Mouse (Mus musculus): ENCODE data around the gene Rtkn2. TPM values are rescaled to one million over a fixed set of nuclear protein-coding genes. Genes with fewer than 3 reads are reported as not detected.

Gene Rtkn2
- polyA plus RNA-seq, 1 experiment from 2014 or later = 2.0 TPM

DNA sequence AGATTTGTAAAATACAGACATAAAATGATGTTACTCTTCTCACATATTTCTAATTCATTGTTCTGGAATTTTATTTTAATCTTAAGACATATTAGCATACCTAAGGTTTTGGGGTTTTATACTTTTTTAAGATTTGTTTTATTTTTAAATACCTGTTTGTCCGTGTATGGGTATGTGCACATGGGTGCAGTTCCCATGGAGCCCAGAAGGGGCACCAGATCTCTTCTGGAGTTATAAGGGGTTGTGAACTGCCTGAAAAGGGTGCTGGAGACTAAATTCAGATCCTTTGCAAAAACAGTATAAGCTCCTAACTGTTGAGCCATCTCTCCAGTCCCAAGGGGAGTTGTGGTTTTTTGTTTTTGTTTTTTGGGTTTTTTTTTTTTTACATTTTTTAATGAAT, 79.0 kb downstream of the Rtkn2 start:
- Histone ChIP-seq H3K9ac (replicated peaks; ENCODE audit: low read depth, low read length) (no peak overlapping the region), H3K36me3 (ENCODE audit: control insufficient read depth, insufficient read depth, low read length) (no peaks in the 10 kb centered on the region), H3K4me3 (ENCODE audit: low read depth, low read length) (no peak overlapping the region), H3K27ac (ENCODE audit: low read depth, low read length) (no peak overlapping the region), H3K27me3 (ENCODE audit: control insufficient read depth, insufficient read depth, low read length) (no peaks in the 10 kb centered on the region), H3K9me3 (ENCODE audit: control insufficient read depth, low read length) (no peaks in the 10 kb centered on the region), H3K4me1 (ENCODE audit: control insufficient read depth, insufficient read depth, low read length) (peaks cover 10% of the 10 kb centered on the region; the same call in 1 of the 2 replicates), H3K4me2 (ENCODE audit: low read depth, low read length) (no peak overlapping the region)
- WGBS = 100% methylated on average over 1 of the region's 1 CpGs
- ATAC-seq (ENCODE audit: low read depth) = no peak

GRCm38 (mm10) chr10:68060590-68061248, 81.3 kb downstream of the Rtkn2 start:
- Histone ChIP-seq H3K27ac (ENCODE audit: low read depth, low read length) (peak overlapping the region; percentile 36; the same call in 1 of the 2 replicates), H3K4me3 (ENCODE audit: low read depth, low read length) (no peak overlapping the region), H3K36me3 (ENCODE audit: control insufficient read depth, insufficient read depth, low read length) (no peaks in the 10 kb centered on the region), H3K27me3 (ENCODE audit: control insufficient read depth, insufficient read depth, low read length) (no peaks in the 10 kb centered on the region), H3K9me3 (ENCODE audit: control insufficient read depth, low read length) (no peaks in the 10 kb centered on the region), H3K9ac (replicated peaks; ENCODE audit: low read depth, low read length) (no peak overlapping the region), H3K4me1 (ENCODE audit: control insufficient read depth, insufficient read depth, low read length) (peaks cover 18% of the 10 kb centered on the region; the same call in 1 of the 2 replicates), H3K4me2 (ENCODE audit: low read depth, low read length) (no peak overlapping the region)
- WGBS = 44% methylated on average over 16 of the region's 16 CpGs
- no peak for ATAC-seq (ENCODE audit: low read depth)

- no peak overlapping the region for H3K9ac ChIP-seq (replicated peaks; ENCODE audit: low read depth, low read length)
- 24% methylated on average over 8 of the region's 8 CpGs for WGBS
Observed at GRCm38 (mm10) chr10:68061249-68061615, 81.9 kb downstream of the Rtkn2 start.

GRCm38 (mm10) chr10:68063806-68064545, 84.6 kb downstream of the Rtkn2 start:
- Histone ChIP-seq H3K27ac (ENCODE audit: low read depth, low read length) (no peak overlapping the region), H3K36me3 (ENCODE audit: control insufficient read depth, insufficient read depth, low read length) (no peaks in the 10 kb centered on the region), H3K9ac (replicated peaks; ENCODE audit: low read depth, low read length) (no peak overlapping the region), H3K27me3 (ENCODE audit: control insufficient read depth, insufficient read depth, low read length) (no peaks in the 10 kb centered on the region), H3K9me3 (ENCODE audit: control insufficient read depth, low read length) (no peaks in the 10 kb centered on the region), H3K4me2 (ENCODE audit: low read depth, low read length) (no peak overlapping the region), H3K4me3 (ENCODE audit: low read depth, low read length) (no peak overlapping the region), H3K4me1 (ENCODE audit: control insufficient read depth, insufficient read depth, low read length) (peaks cover 18% of the 10 kb centered on the region; the same call in 1 of the 2 replicates)
- no peak for ATAC-seq (ENCODE audit: low read depth)
- WGBS = 29% methylated on average over 8 of the region's 8 CpGs

More at GRCm38 (mm10) chr10:68061249-68061615, 81.9 kb downstream of the Rtkn2 start:
- Histone ChIP-seq H3K4me2 (ENCODE audit: low read depth, low read length) (no peak overlapping the region), H3K4me1 (ENCODE audit: control insufficient read depth, insufficient read depth, low read length) (peaks cover 18% of the 10 kb centered on the region; the same call in 1 of the 2 replicates), H3K27ac (ENCODE audit: low read depth, low read length) (peak overlapping the region; percentile 36; the same call in 1 of the 2 replicates), H3K36me3 (ENCODE audit: control insufficient read depth, insufficient read depth, low read length) (no peaks in the 10 kb centered on the region), H3K27me3 (ENCODE audit: control insufficient read depth, insufficient read depth, low read length) (no peaks in the 10 kb centered on the region), H3K9me3 (ENCODE audit: control insufficient read depth, low read length) (no peaks in the 10 kb centered on the region), H3K4me3 (ENCODE audit: low read depth, low read length) (no peak overlapping the region)
- no peak for ATAC-seq (ENCODE audit: low read depth)

- 26% methylated on average over 10 of the region's 10 CpGs for WGBS
- no peak overlapping the region for H3K4me3 ChIP-seq (ENCODE audit: low read depth, low read length)
- H3K36me3 ChIP-seq (ENCODE audit: control insufficient read depth, insufficient read depth, low read length) = no peaks in the 10 kb centered on the region
- no peaks in the 10 kb centered on the region for H3K27me3 ChIP-seq (ENCODE audit: control insufficient read depth, insufficient read depth, low read length)
- H3K9ac ChIP-seq (replicated peaks; ENCODE audit: low read depth, low read length) = no peak overlapping the region
- no peak overlapping the region for H3K27ac ChIP-seq (ENCODE audit: low read depth, low read length)
- H3K4me1 ChIP-seq (ENCODE audit: control insufficient read depth, insufficient read depth, low read length) = peaks cover 18% of the 10 kb centered on the region; the same call in 1 of the 2 replicates
- no peak for ATAC-seq (ENCODE audit: low read depth)
- no peaks in the 10 kb centered on the region for H3K9me3 ChIP-seq (ENCODE audit: control insufficient read depth, low read length)
- no peak overlapping the region; the same call in 1 of the 2 replicates for H3K4me2 ChIP-seq (ENCODE audit: low read depth, low read length)
Observed at GRCm38 (mm10) chr10:68064571-68064970, 85.2 kb downstream of the Rtkn2 start.

DNA sequence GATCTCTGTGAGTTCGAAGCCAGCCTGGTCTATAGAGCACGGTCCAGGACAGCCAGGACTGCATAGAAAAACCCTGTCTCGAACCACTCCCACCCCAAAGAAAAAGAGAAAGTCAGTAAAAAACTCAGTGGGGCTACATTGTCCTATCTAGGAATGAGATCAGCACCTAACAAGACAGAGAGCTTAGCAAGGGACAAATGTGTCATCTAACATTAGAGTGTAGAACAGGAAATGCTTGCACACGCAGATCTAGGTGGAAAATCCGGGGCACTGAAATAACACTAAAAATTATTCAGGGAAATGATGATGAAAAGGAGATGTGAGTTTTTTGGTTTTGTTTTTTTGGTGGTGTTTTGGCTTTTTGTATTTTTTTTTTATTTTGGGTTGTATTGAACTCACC, 86.8 kb downstream of the Rtkn2 start:
- Histone ChIP-seq H3K4me1 (ENCODE audit: control insufficient read depth, insufficient read depth, low read length) (peaks cover 8% of the 10 kb centered on the region; the same call in 1 of the 2 replicates), H3K4me2 (ENCODE audit: low read depth, low read length) (no peak overlapping the region), H3K4me3 (ENCODE audit: low read depth, low read length) (no peak overlapping the region), H3K27me3 (ENCODE audit: control insufficient read depth, insufficient read depth, low read length) (no peaks in the 10 kb centered on the region), H3K9me3 (ENCODE audit: control insufficient read depth, low read length) (no peaks in the 10 kb centered on the region), H3K27ac (ENCODE audit: low read depth, low read length) (no peak overlapping the region), H3K36me3 (ENCODE audit: control insufficient read depth, insufficient read depth, low read length) (no peaks in the 10 kb centered on the region), H3K9ac (replicated peaks; ENCODE audit: low read depth, low read length) (no peak overlapping the region)
- 97% methylated on average over 5 of the region's 5 CpGs for WGBS
- no peak for ATAC-seq (ENCODE audit: low read depth)

DNA sequence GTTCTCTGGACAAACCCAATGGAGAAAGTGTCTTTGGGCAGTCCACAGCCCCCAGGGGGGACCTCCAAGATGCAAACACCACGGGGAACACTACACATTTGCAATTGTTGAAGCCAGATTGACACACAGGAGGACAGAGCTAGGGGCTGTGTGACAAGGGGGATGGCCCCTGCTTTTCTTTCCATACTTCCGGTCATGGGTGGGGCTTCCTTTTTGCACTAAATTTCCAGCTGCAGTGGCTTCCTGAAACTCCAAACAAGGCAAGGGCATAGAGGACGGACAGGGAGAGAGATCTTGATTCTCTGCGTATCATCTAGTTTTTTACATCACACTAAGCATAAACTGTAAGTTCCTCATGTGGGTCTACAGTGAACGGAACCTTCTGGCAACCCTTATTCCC, 88.6 kb downstream of the Rtkn2 start:
- Histone ChIP-seq H3K4me2 (ENCODE audit: low read depth, low read length) (no peak overlapping the region), H3K4me1 (ENCODE audit: control insufficient read depth, insufficient read depth, low read length) (peaks cover 7% of the 10 kb centered on the region; the same call in 1 of the 2 replicates), H3K36me3 (ENCODE audit: control insufficient read depth, insufficient read depth, low read length) (no peaks in the 10 kb centered on the region), H3K27me3 (ENCODE audit: control insufficient read depth, insufficient read depth, low read length) (no peaks in the 10 kb centered on the region), H3K9ac (replicated peaks; ENCODE audit: low read depth, low read length) (no peak overlapping the region), H3K4me3 (ENCODE audit: low read depth, low read length) (no peak overlapping the region), H3K9me3 (ENCODE audit: control insufficient read depth, low read length) (no peaks in the 10 kb centered on the region), H3K27ac (ENCODE audit: low read depth, low read length) (no peak overlapping the region)
- ATAC-seq (ENCODE audit: low read depth) = no peak
- WGBS = 83% methylated on average over 5 of the region's 5 CpGs

GRCm38 (mm10) chr10:68068426-68068825, 89.1 kb downstream of the Rtkn2 start:
- no peak overlapping the region for H3K9ac ChIP-seq (replicated peaks; ENCODE audit: low read depth, low read length)
- no peak for ATAC-seq (ENCODE audit: low read depth)
- H3K27me3 ChIP-seq (ENCODE audit: control insufficient read depth, insufficient read depth, low read length) = no peaks in the 10 kb centered on the region

GRCm38 (mm10) chr10:68071041-68071440, 91.7 kb downstream of the Rtkn2 start:
- Histone ChIP-seq H3K4me1 (ENCODE audit: control insufficient read depth, insufficient read depth, low read length) (no peaks in the 10 kb centered on the region), H3K4me3 (ENCODE audit: low read depth, low read length) (no peak overlapping the region), H3K9ac (replicated peaks; ENCODE audit: low read depth, low read length) (no peak overlapping the region), H3K9me3 (ENCODE audit: control insufficient read depth, low read length) (no peaks in the 10 kb centered on the region), H3K4me2 (ENCODE audit: low read depth, low read length) (no peak overlapping the region), H3K27me3 (ENCODE audit: control insufficient read depth, insufficient read depth, low read length) (no peaks in the 10 kb centered on the region), H3K36me3 (ENCODE audit: control insufficient read depth, insufficient read depth, low read length) (no peaks in the 10 kb centered on the region), H3K27ac (ENCODE audit: low read depth, low read length) (no peak overlapping the region)
- 87% methylated on average over 7 of the region's 7 CpGs for WGBS
- no peak for ATAC-seq (ENCODE audit: low read depth)

More at GRCm38 (mm10) chr10:68068426-68068825, 89.1 kb downstream of the Rtkn2 start:
- Histone ChIP-seq H3K9me3 (ENCODE audit: control insufficient read depth, low read length) (no peaks in the 10 kb centered on the region), H3K4me3 (ENCODE audit: low read depth, low read length) (no peak overlapping the region), H3K4me1 (ENCODE audit: control insufficient read depth, insufficient read depth, low read length) (peaks cover 7% of the 10 kb centered on the region; the same call in 1 of the 2 replicates), H3K4me2 (ENCODE audit: low read depth, low read length) (no peak overlapping the region), H3K27ac (ENCODE audit: low read depth, low read length) (no peak overlapping the region), H3K36me3 (ENCODE audit: control insufficient read depth, insufficient read depth, low read length) (no peaks in the 10 kb centered on the region)
- WGBS = 82% methylated on average over 8 of the region's 8 CpGs

Data from neural tube, embryonic 14.5 days (tissue).